Mouse (Mus musculus) heart, embryonic 16.5 days (tissue): ENCODE measurements around the gene Pdcd6ip. TPM values are rescaled to one million over a fixed set of nuclear protein-coding genes. Genes with fewer than 3 reads are reported as not detected.

Source experiments
- ATAC-seq: fragments of 200-750 bp; cut with Nextera tagmentation; replicated peaks from 2 replicates; pipeline ENCODE4 v1.8.0; 2017; ENCODE audit warnings: moderate number of reproducible peaks; ENCODE audit not compliant: insufficient read depth, low FRiP score; ENCODE audit errors: extremely low read depth
- H3K27ac ChIP-seq: fragments of 300-500 bp; sonication (generic); 2 replicates; pipeline ENCODE4 v1.5.1; 2014; ENCODE audit warnings: mild to moderate bottlenecking, low read length, control low read depth, moderate library complexity
- H3K27me3 ChIP-seq: fragments of 300-500 bp; sonication (generic); 2 replicates; pipeline ENCODE4 v1.6.1; 2014; ENCODE audit warnings: low read length, mixed read lengths; ENCODE audit not compliant: control insufficient read depth, insufficient read depth
- H3K36me3 ChIP-seq: fragments of 300-500 bp; sonication (generic); 2 replicates; pipeline ENCODE4 v1.6.1; 2014; ENCODE audit not compliant: control insufficient read depth, insufficient read depth
- H3K4me1 ChIP-seq: fragments of 300-500 bp; sonication (generic); 2 replicates; pipeline ENCODE4 v1.6.1; 2014; ENCODE audit warnings: low read length, mixed read lengths; ENCODE audit not compliant: control insufficient read depth, insufficient read depth
- H3K4me2 ChIP-seq: fragments of 300-500 bp; sonication (generic); 2 replicates; pipeline ENCODE4 v1.6.1; 2014; ENCODE audit warnings: low read depth, mild to moderate bottlenecking, control low read depth, low read length
- H3K4me3 ChIP-seq: fragments of 300-500 bp; sonication (generic); 2 replicates; pipeline ENCODE4 v1.5.1; 2014; ENCODE audit warnings: mild to moderate bottlenecking, control low read depth, low read length
- H3K9ac ChIP-seq: fragments of 300-500 bp; sonication (generic); 2 replicates; pipeline ENCODE4 v1.6.1; 2014; ENCODE audit warnings: low read length, control low read depth
- H3K9me3 ChIP-seq: fragments of 300-500 bp; sonication (generic); replicated peaks from 2 replicates; pipeline ENCODE4 v1.6.1; 2016; ENCODE audit warnings: low read length; ENCODE audit not compliant: control insufficient read depth
- WGBS: fragments of 180-500 bp; shearing (Covaris S2); extraction: QIAGEN DNeasy Blood & Tissue Kit; methylation state at CpG from one replicate; pipeline ENCODE4 v1.1.7; 2014; 5-methylcytosine and 5-hydroxymethylcytosine counted together
- polyA plus RNA-seq: library from polyadenylated mRNA; unstranded; fragments of >200 nt; fragmentation: Nextera tagmentation; extraction: Ambion mirVana; gene quantifications from 2 replicates; pipeline ENCODE4 v1.2.1, GENCODE M21; 2015

Pdcd6ip gene
- polyA plus RNA-seq, result 58.9 and 70.3 TPM in 2 replicates

- WGBS, result under 1% methylated on average over 77 of the region's 77 CpGs
- ATAC-seq, result peak; percentile 89
- Histone ChIP-seq H3K4me1 (peaks cover 20% of the 10 kb centered on the region), H3K27ac (peak within 1 kb of the TSS; percentile 95), H3K9ac (peak within 1 kb of the TSS; percentile 98), H3K4me3 (peak within 1 kb of the TSS; percentile 90), H3K36me3 (no peaks in the 10 kb centered on the region), H3K9me3 (no peaks in the 10 kb centered on the region), H3K27me3 (no peaks in the 10 kb centered on the region), H3K4me2 (peak within 1 kb of the TSS; percentile 80)
These were observed at the start of gene Pdcd6ip for GRCm38 (mm10) chr9:113707481-113708360. Pdcd6ip (minus strand) TSS chr9:113708259.

- Histone ChIP-seq H3K9ac (no peak overlapping the region), H3K4me2 (no peak overlapping the region), H3K9me3 (no peaks in the 10 kb centered on the region; the same call in 1 of the 2 replicates), H3K4me1 (no peaks in the 10 kb centered on the region), H3K4me3 (no peak overlapping the region), H3K27me3 (no peaks in the 10 kb centered on the region), H3K27ac (no peak overlapping the region), H3K36me3 (peaks cover 5% of the 10 kb centered on the region; the same call in 1 of the 2 replicates)
- ATAC-seq, result no peak
- WGBS, result 81% methylated on average over 15 of the region's 15 CpGs
These were observed 48.0 kb upstream of the Pdcd6ip start for GRCm38 (mm10) chr9:113755888-113756719.

GRCm38 (mm10) chr9:113749356-113749755 is 41.3 kb upstream of the Pdcd6ip start:
- Histone ChIP-seq H3K4me1 (0 out of 2 replicates have a peak, but pooled peaks cover 3% of the 10 kb centered on the region), H3K9me3 (no peaks in the 10 kb centered on the region), H3K36me3 (no peaks in the 10 kb centered on the region), H3K27me3 (no peaks in the 10 kb centered on the region), H3K9ac (no peak overlapping the region), H3K4me3 (no peak overlapping the region), H3K27ac (no peak overlapping the region; the same call in 1 of the 2 replicates), H3K4me2 (no peak overlapping the region)
- no peak for ATAC-seq
- WGBS, result 65% methylated on average over 7 of the region's 7 CpGs

GRCm38 (mm10) chr9:113743291-113743690 is 35.2 kb upstream of the Pdcd6ip start:
- Histone ChIP-seq H3K4me3 (no peak overlapping the region), H3K27ac (no peak overlapping the region), H3K4me1 (peaks cover 10% of the 10 kb centered on the region), H3K9me3 (no peaks in the 10 kb centered on the region), H3K36me3 (no peaks in the 10 kb centered on the region), H3K4me2 (no peak overlapping the region), H3K9ac (no peak overlapping the region), H3K27me3 (no peaks in the 10 kb centered on the region)
- 41% methylated on average over 3 of the region's 3 CpGs for WGBS
- ATAC-seq, result no peak

- Histone ChIP-seq H3K9ac (peak overlapping the region; percentile 93), H3K4me1 (peaks cover 10% of the 10 kb centered on the region), H3K9me3 (no peaks in the 10 kb centered on the region), H3K4me2 (peak overlapping the region; percentile 100), H3K36me3 (no peaks in the 10 kb centered on the region), H3K27ac (peak overlapping the region; percentile 46), H3K27me3 (no peaks in the 10 kb centered on the region), H3K4me3 (peak overlapping the region; percentile 96)
- 1% methylated on average over 17 of the region's 17 CpGs for WGBS
- no peak for ATAC-seq
These were observed 34.3 kb upstream of the Pdcd6ip start for GRCm38 (mm10) chr9:113742361-113742794.

- under 1% methylated on average over 63 of the region's 64 CpGs for WGBS
- Histone ChIP-seq H3K4me2 (peak overlapping the region; percentile 100), H3K4me3 (peak overlapping the region; percentile 96), H3K9me3 (no peaks in the 10 kb centered on the region), H3K4me1 (peaks cover 10% of the 10 kb centered on the region), H3K27ac (peak overlapping the region; percentile 88), H3K36me3 (no peaks in the 10 kb centered on the region), H3K27me3 (no peaks in the 10 kb centered on the region), H3K9ac (peak overlapping the region; percentile 93)
- peak; percentile 49 for ATAC-seq
These were observed 33.6 kb upstream of the Pdcd6ip start for GRCm38 (mm10) chr9:113741637-113742137.

- H3K9me3 ChIP-seq, result no peaks in the 10 kb centered on the region
- peak within 1 kb of the TSS; percentile 88 for H3K27ac ChIP-seq
- H3K9ac ChIP-seq, result peak within 1 kb of the TSS; percentile 93
- H3K4me1 ChIP-seq, result peaks cover 10% of the 10 kb centered on the region
- peak; percentile 90 for ATAC-seq
- H3K4me2 ChIP-seq, result peak within 1 kb of the TSS; percentile 100
- H3K4me3 ChIP-seq, result peak within 1 kb of the TSS; percentile 96
- H3K36me3 ChIP-seq, result no peaks in the 10 kb centered on the region
- no peaks in the 10 kb centered on the region for H3K27me3 ChIP-seq
- under 1% methylated on average over 51 of the region's 63 CpGs for WGBS
These were observed 33.1 kb upstream of the Pdcd6ip start, which contains the start of gene Clasp2 for GRCm38 (mm10) chr9:113741108-113741636. Clasp2 (plus strand) TSS chr9:113741473.

GRCm38 (mm10) chr9:113738941-113739340 is 30.9 kb upstream of the Pdcd6ip start:
- Histone ChIP-seq H3K27ac (peak overlapping the region; percentile 4; the same call in 1 of the 2 replicates), H3K4me1 (peaks cover 10% of the 10 kb centered on the region), H3K9ac (no peak overlapping the region), H3K36me3 (no peaks in the 10 kb centered on the region), H3K4me3 (no peak overlapping the region), H3K27me3 (no peaks in the 10 kb centered on the region), H3K4me2 (no peak overlapping the region), H3K9me3 (no peaks in the 10 kb centered on the region)
- WGBS, result 66% methylated on average over 6 of the region's 6 CpGs
- ATAC-seq, result no peak; the same call in 1 of the 2 replicates
